Mouse (Mus musculus): ENCODE measurements at regions not wholly inside any gene's neighbourhood (a gene's known extent, or its start where the extent isn't known, plus 50 kb on each side); places are given as distances from the start of the nearest gene placed in this dataset.

- no peak for DNase-seq (ENCODE audit: low read depth, low spot score)
- Histone ChIP-seq H3K36me3 (ENCODE audit: control insufficient read depth, insufficient read depth, low read length, poor library complexity, severe bottlenecking) (no peaks in the 10 kb centered on the region), H3K4me1 (ENCODE audit: control insufficient read depth in 2 of 2, insufficient read depth in 2 of 2, low read length in 2 of 2, poor library complexity in 1 of 2) (no peaks in the 10 kb centered on the region; a peak in 1 of 4 replicates), H3K27ac (ENCODE audit: insufficient read depth, low read depth, low read length, poor library complexity, severe bottlenecking) (no peak overlapping the region), H3K9ac (ENCODE audit: insufficient read depth, low read depth, low read length, poor library complexity, severe bottlenecking) (no peak overlapping the region), H3K4me3 (ENCODE audit: insufficient read depth in 1 of 2, low read depth in 1 of 2, low read length in 2 of 2, poor library complexity in 1 of 2, severe bottlenecking in 1 of 2) (no peak overlapping the region), H3K9me3 (ENCODE audit: control insufficient read depth, insufficient read depth, low read depth, low read length) (no peaks in the 10 kb centered on the region)
- in situ Hi-C loops (cut with MboI; ENCODE audit: low sequenced_read_pairs in 2 of 2, unreplicated experiment in 2 of 2): no loop called here
- no peak for TF ChIP-seq ZNF384 (IDR thresholded peaks at IDR 0.05; ENCODE audit: low read depth, low read length)
- TF ChIP-seq CHD2 (IDR thresholded peaks at IDR 0.05; ENCODE audit: low read depth, low read length): no peak
- no peak for TF ChIP-seq HCFC1 (IDR thresholded peaks at IDR 0.05; ENCODE audit: borderline replicate concordance, insufficient read depth, low read length)
- TF ChIP-seq MAFK (IDR thresholded peaks at IDR 0.05; ENCODE audit: insufficient read depth, low read depth, low read length): no peak
- no peak for TF ChIP-seq ZC3H11A (IDR thresholded peaks at IDR 0.05; ENCODE audit: borderline replicate concordance, low read depth, low read length)
Measured at GRCm38 (mm10) chr6:135662801-135663537, 300.6 kb downstream of the Emp1 start.

Measured in ES-E14 (cell line).